Mouse (Mus musculus): ENCODE measurements around the gene Vasp. TPM values are rescaled to one million over a fixed set of nuclear protein-coding genes. Genes with fewer than 3 reads are reported as not detected.

Vasp gene
- polyA plus RNA-seq, 1 experiment from 2014 or later: 85.2 TPM

- peaks cover 21% of the 10 kb centered on the region for H3K4me1 ChIP-seq
- no peak for ATAC-seq (ENCODE audit: insufficient number of reproducible peaks, low FRiP score, low TSS enrichment, low read depth)
These were observed 41.5 kb downstream of the Vasp start for GRCm38 (mm10) chr7:19230041-19230580.

GRCm38 (mm10) chr7:19229404-19229803 is 42.2 kb downstream of the Vasp start:
- H3K4me2 ChIP-seq (replicated peaks): peak overlapping the region; percentile 81
- H3K4me3 ChIP-seq (replicated peaks): peak overlapping the region; percentile 72
- 41% methylated on average over 5 of the region's 5 CpGs for WGBS
- peaks cover 12% of the 10 kb centered on the region; the same call in 1 of the 2 replicates for H3K36me3 ChIP-seq
- H3K27ac ChIP-seq (replicated peaks): peak overlapping the region; percentile 87
- no peaks in the 10 kb centered on the region for H3K9me3 ChIP-seq (replicated peaks)
- H3K9ac ChIP-seq: peak overlapping the region; percentile 70
- H3K27me3 ChIP-seq: no peaks in the 10 kb centered on the region
- H3K4me1 ChIP-seq: peaks cover 21% of the 10 kb centered on the region
- no peak for ATAC-seq (ENCODE audit: insufficient number of reproducible peaks, low FRiP score, low TSS enrichment, low read depth)

More at GRCm38 (mm10) chr7:19230041-19230580, 41.5 kb downstream of the Vasp start:
- Histone ChIP-seq H3K9me3 (replicated peaks) (no peaks in the 10 kb centered on the region), H3K4me2 (replicated peaks) (no peak overlapping the region), H3K4me3 (replicated peaks) (no peak overlapping the region; the same call in 1 of the 2 replicates), H3K9ac (no peak overlapping the region), H3K27me3 (no peaks in the 10 kb centered on the region), H3K27ac (replicated peaks) (no peak overlapping the region), H3K36me3 (peaks cover 12% of the 10 kb centered on the region; the same call in 1 of the 2 replicates)
- WGBS: 91% methylated on average over 2 of the region's 2 CpGs

GRCm38 (mm10) chr7:19228793-19229148 is 42.8 kb downstream of the Vasp start:
- Histone ChIP-seq H3K9me3 (replicated peaks) (no peaks in the 10 kb centered on the region), H3K36me3 (peaks cover 12% of the 10 kb centered on the region; the same call in 1 of the 2 replicates), H3K4me1 (peaks cover 21% of the 10 kb centered on the region), H3K4me2 (replicated peaks) (peak overlapping the region; percentile 81), H3K27ac (replicated peaks) (peak overlapping the region; percentile 87), H3K4me3 (replicated peaks) (peak overlapping the region; percentile 72), H3K9ac (peak overlapping the region; percentile 70), H3K27me3 (no peaks in the 10 kb centered on the region)
- under 1% methylated on average over 14 of the region's 14 CpGs for WGBS
- ATAC-seq (ENCODE audit: insufficient number of reproducible peaks, low FRiP score, low TSS enrichment, low read depth): no peak

GRCm38 (mm10) chr7:19227883-19228792 is 43.5 kb downstream of the Vasp start, which contains the start of gene Opa3:
Gene Opa3 (plus strand): TSS chr7:19228334.
- ATAC-seq (ENCODE audit: insufficient number of reproducible peaks, low FRiP score, low TSS enrichment, low read depth): peak; percentile 95
- H3K27me3 ChIP-seq: no peaks in the 10 kb centered on the region
- WGBS: under 1% methylated on average over 91 of the region's 91 CpGs
- peak within 1 kb of the TSS; percentile 100 for H3K27ac ChIP-seq (replicated peaks)
- no peaks in the 10 kb centered on the region for H3K9me3 ChIP-seq (replicated peaks)
- peak within 1 kb of the TSS; percentile 70 for H3K9ac ChIP-seq
- peaks cover 21% of the 10 kb centered on the region for H3K4me1 ChIP-seq
- peak within 1 kb of the TSS; percentile 72 for H3K4me3 ChIP-seq (replicated peaks)
- H3K36me3 ChIP-seq: peaks cover 11% of the 10 kb centered on the region; the same call in 1 of the 2 replicates
- peak within 1 kb of the TSS; percentile 81 for H3K4me2 ChIP-seq (replicated peaks)

GRCm38 (mm10) chr7:19226817-19227797 is 44.5 kb downstream of the Vasp start:
- Histone ChIP-seq H3K36me3 (peaks cover 4% of the 10 kb centered on the region; the same call in 1 of the 2 replicates), H3K9ac (peak overlapping the region; percentile 60), H3K4me3 (replicated peaks) (peak overlapping the region; percentile 72), H3K9me3 (replicated peaks) (no peaks in the 10 kb centered on the region), H3K4me1 (peaks cover 21% of the 10 kb centered on the region), H3K27ac (replicated peaks) (peak overlapping the region; percentile 100), H3K4me2 (replicated peaks) (peak overlapping the region; percentile 81), H3K27me3 (no peaks in the 10 kb centered on the region)
- ATAC-seq (ENCODE audit: insufficient number of reproducible peaks, low FRiP score, low TSS enrichment, low read depth): no peak
- 16% methylated on average over 20 of the region's 20 CpGs for WGBS

GRCm38 (mm10) chr7:19224933-19225332 is 46.7 kb downstream of the Vasp start:
- H3K4me3 ChIP-seq (replicated peaks): no peak overlapping the region
- H3K36me3 ChIP-seq: peaks cover 4% of the 10 kb centered on the region; the same call in 1 of the 2 replicates
- ATAC-seq (ENCODE audit: insufficient number of reproducible peaks, low FRiP score, low TSS enrichment, low read depth): no peak
- H3K9me3 ChIP-seq (replicated peaks): no peaks in the 10 kb centered on the region
- H3K4me2 ChIP-seq (replicated peaks): no peak overlapping the region
- WGBS: 79% methylated on average over 4 of the region's 4 CpGs
- H3K9ac ChIP-seq: no peak overlapping the region
- no peaks in the 10 kb centered on the region for H3K27me3 ChIP-seq
- H3K27ac ChIP-seq (replicated peaks): no peak overlapping the region
- peaks cover 19% of the 10 kb centered on the region for H3K4me1 ChIP-seq

- WGBS: 90% methylated on average over 14 of the region's 14 CpGs
- no peak for ATAC-seq (ENCODE audit: insufficient number of reproducible peaks, low FRiP score, low TSS enrichment, low read depth)
- no peaks in the 10 kb centered on the region for H3K9me3 ChIP-seq (replicated peaks)
- no peak overlapping the region for H3K27ac ChIP-seq (replicated peaks)
- H3K36me3 ChIP-seq: peaks cover 4% of the 10 kb centered on the region; the same call in 1 of the 2 replicates
- H3K9ac ChIP-seq: no peak overlapping the region
- peaks cover 10% of the 10 kb centered on the region for H3K4me1 ChIP-seq
- no peak overlapping the region for H3K4me3 ChIP-seq (replicated peaks)
- H3K4me2 ChIP-seq (replicated peaks): no peak overlapping the region
- no peaks in the 10 kb centered on the region for H3K27me3 ChIP-seq
These were observed 48.7 kb downstream of the Vasp start for GRCm38 (mm10) chr7:19222875-19223274.

- H3K36me3 ChIP-seq: peaks cover 4% of the 10 kb centered on the region; the same call in 1 of the 2 replicates
- H3K4me3 ChIP-seq (replicated peaks): no peak overlapping the region
- H3K4me2 ChIP-seq (replicated peaks): no peak overlapping the region
- ATAC-seq (ENCODE audit: insufficient number of reproducible peaks, low FRiP score, low TSS enrichment, low read depth): no peak
- H3K9me3 ChIP-seq (replicated peaks): no peaks in the 10 kb centered on the region
- peaks cover 7% of the 10 kb centered on the region for H3K4me1 ChIP-seq
- H3K9ac ChIP-seq: no peak overlapping the region
- no peak overlapping the region for H3K27ac ChIP-seq (replicated peaks)
- 94% methylated on average over 16 of the region's 16 CpGs for WGBS
- no peaks in the 10 kb centered on the region for H3K27me3 ChIP-seq
These were observed 49.4 kb downstream of the Vasp start for GRCm38 (mm10) chr7:19222189-19222588.

GRCm38 (mm10) chr7:19220061-19220460 is 51.6 kb downstream of the Vasp start:
- Histone ChIP-seq H3K4me1 (peaks cover 3% of the 10 kb centered on the region; the same call in 1 of the 2 replicates), H3K4me2 (replicated peaks) (no peak overlapping the region)

GRCm38 (mm10) chr7:19217944-19218343 is 53.7 kb downstream of the Vasp start:
- peaks cover 3% of the 10 kb centered on the region; the same call in 1 of the 2 replicates for H3K4me1 ChIP-seq
- H3K4me3 ChIP-seq (replicated peaks): no peak overlapping the region
- ATAC-seq (ENCODE audit: insufficient number of reproducible peaks, low FRiP score, low TSS enrichment, low read depth): no peak
- no peak overlapping the region for H3K9ac ChIP-seq
- WGBS: 13% methylated on average over 3 of the region's 3 CpGs
- no peak overlapping the region for H3K4me2 ChIP-seq (replicated peaks)
- H3K9me3 ChIP-seq (replicated peaks): no peaks in the 10 kb centered on the region
- peaks cover 5% of the 10 kb centered on the region; the same call in 1 of the 2 replicates for H3K27me3 ChIP-seq
- H3K36me3 ChIP-seq: no peaks in the 10 kb centered on the region
- H3K27ac ChIP-seq (replicated peaks): no peak overlapping the region

More at GRCm38 (mm10) chr7:19220061-19220460, 51.6 kb downstream of the Vasp start:
- Histone ChIP-seq H3K9me3 (replicated peaks) (no peaks in the 10 kb centered on the region), H3K27ac (replicated peaks) (no peak overlapping the region), H3K36me3 (no peaks in the 10 kb centered on the region), H3K4me3 (replicated peaks) (no peak overlapping the region), H3K27me3 (no peaks in the 10 kb centered on the region), H3K9ac (no peak overlapping the region)
- ATAC-seq (ENCODE audit: insufficient number of reproducible peaks, low FRiP score, low TSS enrichment, low read depth): no peak
- 79% methylated on average over 3 of the region's 3 CpGs for WGBS
